Mouse (Mus musculus) CH12.LX (cell line): Measurements from ENCODE around the gene Map3k9. TPM values are rescaled to one million over a fixed set of nuclear protein-coding genes. Genes with fewer than 3 reads are reported as not detected.

Experiments
- DNase-seq: peaks from one replicate; pipeline ENCODE4 v3.0.0-alpha.2; 2013; ENCODE audit errors: extremely low read depth
- H3K27ac ChIP-seq: 2 replicates; pipeline ENCODE4 v1.5.1; 2012; ENCODE audit warnings: low read depth, mild to moderate bottlenecking, control low read depth, moderate library complexity; ENCODE audit not compliant: insufficient read depth
- H3K27me3 ChIP-seq: replicated peaks from 2 replicates; pipeline ENCODE3; 2012; ENCODE audit warnings: inconsistent platforms
- H3K36me3 ChIP-seq, 2 experiments: replicated peaks in 1 of 2; 2 replicates each; pipeline versions ENCODE3 to v1.6.1; 2012; ENCODE audit warnings: inconsistent platforms in 1 of 2, low read length in 1 of 2, mild to moderate bottlenecking in 1 of 2, mixed read lengths in 1 of 2, moderate library complexity in 1 of 2; ENCODE audit not compliant: control insufficient read depth in 1 of 2, insufficient read depth in 1 of 2
- H3K4me1 ChIP-seq, 2 experiments: 2 replicates each; pipeline ENCODE4 v1.6.1; 2012; ENCODE audit warnings: inconsistent platforms in 1 of 2, moderate library complexity in 1 of 2; ENCODE audit not compliant: insufficient read depth in 2 of 2, control insufficient read depth in 1 of 2
- H3K4me2 ChIP-seq: 2 replicates; pipeline ENCODE4 v1.6.1; 2012; ENCODE audit warnings: low read depth, mild to moderate bottlenecking, control low read depth; ENCODE audit not compliant: poor library complexity, insufficient read depth, severe bottlenecking
- H3K4me3 ChIP-seq, 3 experiments: fragments of 150-350 bp in 1 of 3; sonication (generic) in 1 of 3; replicated peaks in 1 of 3; 2 replicates each; pipeline versions ENCODE3 to v1.5.1; 2011 to 2012; ENCODE audit warnings: low read depth in 2 of 3, low read length in 2 of 3, mild to moderate bottlenecking in 2 of 3, moderate library complexity in 2 of 3, control low read depth in 1 of 3, improper control_type of control experiment in 1 of 3, inconsistent platforms in 1 of 3, mixed read lengths in 1 of 3; ENCODE audit not compliant: poor library complexity in 1 of 3
- H3K79me2 ChIP-seq: replicated peaks from 2 replicates; pipeline ENCODE4 v1.6.1; 2012; ENCODE audit warnings: mild to moderate bottlenecking, moderate library complexity; ENCODE audit not compliant: control insufficient read depth, poor library complexity, insufficient read depth, severe bottlenecking; ENCODE audit errors: extremely low read depth
- H3K9ac ChIP-seq: 2 replicates; pipeline ENCODE4 v1.6.1; 2012; ENCODE audit warnings: low read depth, mild to moderate bottlenecking, control low read depth, moderate library complexity; ENCODE audit not compliant: insufficient read depth
- H3K9me3 ChIP-seq: replicated peaks from 2 replicates; pipeline ENCODE3; 2012; ENCODE audit warnings: low read length, inconsistent platforms, mixed read lengths
- BHLHE40 ChIP-seq: IDR thresholded peaks from 2 replicates; pipeline ENCODE4 v1.6.1; 2011; ENCODE audit warnings: mild to moderate bottlenecking, low read depth, low read length, improper control_type of control experiment
- ELF1 ChIP-seq: IDR thresholded peaks from 2 replicates; pipeline ENCODE4 v1.6.1; 2014; ENCODE audit warnings: low read depth, mild to moderate bottlenecking, inconsistent platforms, low read length, improper control_type of control experiment
- EP300 ChIP-seq: IDR thresholded peaks from 2 replicates; pipeline ENCODE4 v1.6.1; 2011; ENCODE audit warnings: low read length, improper control_type of control experiment
- HCFC1 ChIP-seq: IDR thresholded peaks from 2 replicates; pipeline ENCODE4 v1.6.1; 2012; ENCODE audit warnings: low read depth, mild to moderate bottlenecking, inconsistent platforms, low read length, improper control_type of control experiment
- JUN ChIP-seq: IDR thresholded peaks from 2 replicates; pipeline ENCODE4 v1.6.1; 2011; ENCODE audit warnings: low read depth, mild to moderate bottlenecking, low read length, improper control_type of control experiment, moderate library complexity; ENCODE audit not compliant: insufficient read depth
- KAT2A ChIP-seq: IDR thresholded peaks from 2 replicates; pipeline ENCODE4 v1.6.1; 2012; ENCODE audit warnings: low read length, improper control_type of control experiment, inconsistent platforms; ENCODE audit not compliant: insufficient replicate concordance
- MAX ChIP-seq: IDR thresholded peaks from 2 replicates; pipeline ENCODE4 v1.6.1; 2011; ENCODE audit warnings: low read length, improper control_type of control experiment
- MEF2A ChIP-seq: IDR thresholded peaks from 2 replicates; pipeline ENCODE4 v1.6.1; 2014; ENCODE audit warnings: low read depth, mild to moderate bottlenecking, inconsistent platforms, low read length, improper control_type of control experiment, borderline replicate concordance
- MXI1 ChIP-seq: IDR thresholded peaks from 2 replicates; pipeline ENCODE4 v1.6.1; 2011; ENCODE audit warnings: mild to moderate bottlenecking, low read depth, low read length, improper control_type of control experiment
- MYC ChIP-seq: IDR thresholded peaks from 2 replicates; pipeline ENCODE4 v1.6.1; 2011; ENCODE audit warnings: low read depth, mild to moderate bottlenecking, improper control_type of control experiment, low read length
- NRF1 ChIP-seq: IDR thresholded peaks from 2 replicates; pipeline ENCODE4 v1.6.1; 2014; ENCODE audit warnings: low read depth, mild to moderate bottlenecking, inconsistent platforms, low read length, improper control_type of control experiment, moderate library complexity
- POLR2AphosphoS2 ChIP-seq: IDR thresholded peaks from 2 replicates; pipeline ENCODE4 v1.6.1; 2011; ENCODE audit warnings: low read depth, low read length, improper control_type of control experiment
- TCF12 ChIP-seq: IDR thresholded peaks from 2 replicates; pipeline ENCODE4 v1.6.1; 2014; ENCODE audit warnings: low read depth, mild to moderate bottlenecking, inconsistent platforms, low read length, improper control_type of control experiment
- UBTF ChIP-seq: IDR thresholded peaks from 2 replicates; pipeline ENCODE4 v1.6.1; 2012; ENCODE audit warnings: low read depth, mild to moderate bottlenecking, inconsistent platforms, low read length, improper control_type of control experiment, moderate library complexity
- USF1 ChIP-seq: IDR thresholded peaks from 2 replicates; pipeline ENCODE4 v1.6.1; 2014; ENCODE audit warnings: low read depth, mild to moderate bottlenecking, inconsistent platforms, low read length, improper control_type of control experiment
- dilution Hi-C: fragments of 300-500 bp; cut with MboI; formaldehyde crosslinking; loops from 2 replicates; pipeline ENCODE4 v1.14.3; 2020; ENCODE audit warnings: low sequenced_read_pairs; ENCODE audit not compliant: extremely low pct_unique_long_range_greater_than_20kb, extremely low pct_ligation_motif_present
- in situ Hi-C: fragments of 300-500 bp; cut with MboI; formaldehyde crosslinking; loops from 3 replicates; pipeline ENCODE4 v1.14.3; 2019; ENCODE audit warnings: low sequenced_read_pairs, low pct_ligation_motif_present, low pct_unique_long_range_greater_than_20kb, mixed read lengths
- polyA plus RNA-seq: library from polyadenylated mRNA; unstranded; fragments of >175 nt; gene quantifications from 2 replicates; pipeline ENCODE4 v1.2.1, GENCODE M21; 2012; ENCODE audit warnings: low read depth; ENCODE audit not compliant: insufficient read length
- total RNA-seq, 2 experiments: library from RNA; depleted of rRNA; stranded (reverse); fragments of 300-350 nt in 1 of 2; fragments of >200 nt in 1 of 2; gene quantifications; 2 replicates each; pipeline ENCODE4 v1.2.3; 2012 to 2014

Map3k9 gene
- total and polyA plus RNA-seq, 3 experiments = 0.13 to 0.38 TPM; not detected in 1

DNA sequence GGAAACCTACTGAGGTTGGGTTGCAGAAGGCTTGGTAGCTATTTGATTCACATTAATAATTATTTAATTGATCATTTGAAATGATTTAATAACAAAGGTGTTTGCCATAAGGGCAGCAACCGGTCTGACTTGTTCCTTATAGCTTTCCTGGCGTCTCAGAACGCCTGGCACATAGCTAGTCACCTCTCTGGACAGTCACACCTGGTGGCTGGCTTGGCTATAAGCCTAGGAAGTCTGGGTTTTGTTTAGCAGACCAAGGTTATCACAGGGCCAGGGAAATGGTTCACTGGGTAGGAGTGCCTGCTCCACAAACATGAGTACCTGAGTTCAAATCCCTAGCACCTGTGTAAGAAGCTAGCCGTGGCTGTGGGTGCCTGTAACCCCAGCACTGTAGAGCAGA, 2.3 kb upstream of the Map3k9 start:
- no peak overlapping the region for H3K9ac ChIP-seq
- dilution Hi-C loops = no loop called here
- no peaks in the 10 kb centered on the region for H3K36me3 ChIP-seq
- DNase-seq = no peak
- peaks cover 41% of the 10 kb centered on the region for H3K27me3 ChIP-seq
- H3K4me3 ChIP-seq = no peak overlapping the region
- H3K9me3 ChIP-seq = peaks cover 3% of the 10 kb centered on the region
- in situ Hi-C loops = loop anchor here (10.0 kb wide), 1 partner anchor 48 kb away; no protein-coding TSS in a partner anchor
- H3K79me2 ChIP-seq = no peaks in the 10 kb centered on the region
- TF ChIP-seq MAX (no peak), JUN (no peak), EP300 (no peak), TCF12 (no peak), MXI1 (no peak), MYC (no peak)
- H3K4me2 ChIP-seq = no peak overlapping the region
- H3K27ac ChIP-seq = no peak overlapping the region
- peaks cover 10 to 14% of the 10 kb centered on the region in 2 experiments for H3K4me1 ChIP-seq

DNA sequence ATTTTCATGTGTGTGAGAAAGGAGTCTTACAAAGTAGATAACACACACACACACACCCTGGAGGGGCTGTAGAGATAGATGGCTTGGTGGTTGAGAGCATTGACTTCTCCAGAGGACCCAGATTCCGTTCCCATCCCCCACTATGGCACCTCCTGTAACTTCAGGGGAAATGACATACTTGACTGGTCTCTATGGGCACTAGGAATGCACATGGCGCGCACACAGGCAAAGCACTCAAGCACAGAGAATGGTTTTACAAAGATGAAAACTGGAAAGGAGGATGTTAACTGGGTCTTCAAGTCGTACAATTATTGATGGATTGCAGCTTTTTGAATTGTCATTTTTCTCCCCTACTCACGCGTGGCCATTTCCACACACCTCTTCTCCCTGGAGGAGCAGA, 1.6 kb upstream of the Map3k9 start:
- dilution Hi-C loops = no loop called here
- no peaks in the 10 kb centered on the region for H3K36me3 ChIP-seq
- TF ChIP-seq USF1 (no peak), MXI1 (no peak), NRF1 (no peak), POLR2AphosphoS2 (no peak), UBTF (no peak), MYC (no peak), BHLHE40 (no peak)
- TF ChIP-seq, all 38 proteins: peak for 0
- Histone ChIP-seq H3K9ac (no peak overlapping the region), H3K27ac (no peak overlapping the region), H3K9me3 (peaks cover 3% of the 10 kb centered on the region), H3K27me3 (peaks cover 45% of the 10 kb centered on the region), H3K4me1 (peaks cover 10 to 14% of the 10 kb centered on the region in 2 experiments), H3K4me2 (no peak overlapping the region), H3K79me2 (no peaks in the 10 kb centered on the region), H3K4me3 (no peak overlapping the region)
- no peak for DNase-seq
- in situ Hi-C loops = loop anchor here (10.0 kb wide), 1 partner anchor 48 kb away; no protein-coding TSS in a partner anchor

DNA sequence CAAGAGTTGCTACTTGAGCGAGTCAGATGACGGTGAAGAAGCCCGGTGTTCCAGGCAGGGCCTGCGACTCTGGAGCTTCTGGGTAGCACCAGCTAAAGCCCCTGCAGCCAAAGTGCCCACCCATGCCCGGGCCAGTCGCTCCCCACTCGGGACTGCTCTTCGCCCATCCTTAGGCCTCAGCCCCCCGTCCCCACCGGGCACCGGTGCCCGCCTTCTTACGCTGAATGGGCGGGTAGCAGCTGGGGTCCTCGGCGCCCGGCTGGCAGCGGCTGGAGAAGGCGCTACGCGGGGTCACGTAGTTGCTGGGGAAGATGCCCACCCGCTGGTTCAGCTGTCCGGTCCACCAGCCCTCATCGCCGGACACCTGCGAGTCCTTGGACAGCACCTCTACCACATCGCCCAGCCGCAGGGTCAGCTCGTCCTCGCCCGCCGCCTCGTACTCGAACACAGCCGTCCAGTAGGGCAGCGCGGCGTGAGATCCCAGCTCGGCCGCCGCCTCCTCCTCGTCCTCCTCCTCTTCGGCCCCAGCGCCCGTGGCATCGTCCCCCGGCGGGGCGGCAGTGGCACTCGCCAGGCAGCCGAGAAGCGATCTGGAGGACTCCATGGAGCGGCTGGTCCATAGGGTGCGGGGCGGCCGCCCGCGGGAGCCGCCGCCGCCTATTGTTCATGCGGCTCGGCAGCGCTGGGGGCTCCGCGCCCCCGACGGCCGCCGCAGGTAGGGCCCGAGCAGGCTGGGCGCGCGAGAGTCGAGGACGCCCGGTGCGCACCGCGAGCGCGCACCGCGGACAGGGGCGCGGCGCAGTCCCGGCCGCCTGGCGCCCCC, 493 bp downstream of the Map3k9 start:
- DNase-seq = no peak
- in situ Hi-C loops = loop anchor here (10.0 kb wide), 1 partner anchor 46 kb away; no protein-coding TSS in a partner anchor
- peaks cover 10 to 14% of the 10 kb centered on the region in 2 experiments for H3K4me1 ChIP-seq
- dilution Hi-C loops = no loop called here
- H3K9me3 ChIP-seq = peaks cover 3% of the 10 kb centered on the region
- no peak overlapping the region for H3K27ac ChIP-seq
- peak overlapping the region; percentile 15; the same call in 1 of the 2 replicates for H3K9ac ChIP-seq
- H3K36me3 ChIP-seq = no peaks in the 10 kb centered on the region
- H3K4me2 ChIP-seq = peak overlapping the region; percentile 87
- peak; percentile 53 for TF ChIP-seq NRF1
- no peak for TF ChIP-seq MEF2A
- no peak for TF ChIP-seq POLR2AphosphoS2
- TF ChIP-seq HCFC1 = no peak
- TF ChIP-seq MXI1 = no peak
- no peak for TF ChIP-seq ELF1
- TF ChIP-seq KAT2A = no peak
- H3K27me3 ChIP-seq = peaks cover 48% of the 10 kb centered on the region
- peak overlapping the region in 2 of 3 experiments; percentile 55 to 70 for H3K4me3 ChIP-seq
- no peaks in the 10 kb centered on the region for H3K79me2 ChIP-seq
